Mouse (Mus musculus) hindbrain, embryonic 16.5 days (tissue): ENCODE data around the gene Cnnm2. TPM values are rescaled to one million over a fixed set of nuclear protein-coding genes. Genes with fewer than 3 reads are reported as not detected.

Experiments used
- ATAC-seq: fragments of 200-750 bp; cut with Nextera tagmentation; 2 replicates; pipeline ENCODE4 v1.8.0; 2017; ENCODE audit warnings: moderate TSS enrichment, moderate library complexity
- H3K27ac ChIP-seq: fragments of 300-500 bp; sonication (generic); 2 replicates; pipeline ENCODE4 v1.5.1; 2014; ENCODE audit warnings: low read depth, mild to moderate bottlenecking, control low read depth, low read length, moderate library complexity
- H3K27me3 ChIP-seq: fragments of 300-500 bp; sonication (generic); replicated peaks from 2 replicates; pipeline ENCODE4 v1.6.1; 2014; ENCODE audit warnings: low read length; ENCODE audit not compliant: control insufficient read depth, insufficient read depth
- H3K36me3 ChIP-seq: fragments of 300-500 bp; sonication (generic); 2 replicates; pipeline ENCODE4 v1.6.1; 2014; ENCODE audit warnings: mild to moderate bottlenecking, low read length, moderate library complexity, mixed read lengths; ENCODE audit not compliant: control insufficient read depth, insufficient read depth
- H3K4me1 ChIP-seq: fragments of 300-500 bp; sonication (generic); 2 replicates; pipeline ENCODE4 v1.6.1; 2014; ENCODE audit warnings: low read depth, low read length; ENCODE audit not compliant: control insufficient read depth, insufficient read depth
- H3K4me2 ChIP-seq: fragments of 300-500 bp; sonication (generic); 2 replicates; pipeline ENCODE4 v1.6.1; 2014; ENCODE audit warnings: mild to moderate bottlenecking, low read length, control low read depth, moderate library complexity
- H3K4me3 ChIP-seq: fragments of 300-500 bp; sonication (generic); 2 replicates; pipeline ENCODE4 v1.5.1; 2014; ENCODE audit warnings: mild to moderate bottlenecking, low read length, control low read depth, moderate library complexity
- H3K9ac ChIP-seq: fragments of 300-500 bp; sonication (generic); 2 replicates; pipeline ENCODE4 v1.6.1; 2014; ENCODE audit warnings: low read depth, mild to moderate bottlenecking, control low read depth, low read length, moderate library complexity
- H3K9me3 ChIP-seq: fragments of 300-500 bp; sonication (generic); 2 replicates; pipeline ENCODE4 v1.6.1; 2014; ENCODE audit warnings: mild to moderate bottlenecking, low read length, moderate library complexity; ENCODE audit not compliant: control insufficient read depth
- WGBS: fragments of 180-500 bp; shearing (Covaris S2); extraction: QIAGEN DNeasy Blood & Tissue Kit; methylation state at CpG from one replicate; pipeline ENCODE4 v1.1.7; 2014; 5-methylcytosine and 5-hydroxymethylcytosine counted together
- polyA plus RNA-seq: library from polyadenylated mRNA; unstranded; fragments of >200 nt; fragmentation: Nextera tagmentation; extraction: Ambion mirVana; gene quantifications from 2 replicates; pipeline ENCODE4 v1.2.1, GENCODE M21; 2015

Cnnm2 gene
- polyA plus RNA-seq, 1 experiment from 2014 or later = 6.6 TPM

GRCm38 (mm10) chr19:46904907-46905306 lies 143.5 kb downstream of the Cnnm2 start:
- Histone ChIP-seq H3K9ac (no peak overlapping the region), H3K4me2 (no peak overlapping the region), H3K4me1 (peaks cover 2% of the 10 kb centered on the region; the same call in 1 of the 2 replicates), H3K36me3 (no peaks in the 10 kb centered on the region), H3K27me3 (no peaks in the 10 kb centered on the region), H3K9me3 (no peaks in the 10 kb centered on the region), H3K27ac (no peak overlapping the region), H3K4me3 (no peak overlapping the region)
- 95% methylated on average over 1 of the region's 1 CpGs for WGBS
- ATAC-seq = no peak

- Histone ChIP-seq H3K4me2 (no peak overlapping the region), H3K36me3 (no peaks in the 10 kb centered on the region), H3K4me1 (peaks cover 2% of the 10 kb centered on the region; the same call in 1 of the 2 replicates), H3K9ac (no peak overlapping the region), H3K27me3 (no peaks in the 10 kb centered on the region), H3K27ac (no peak overlapping the region), H3K4me3 (no peak overlapping the region), H3K9me3 (no peaks in the 10 kb centered on the region)
- no peak for ATAC-seq
Measured at GRCm38 (mm10) chr19:46905383-46905782, 144.0 kb downstream of the Cnnm2 start.

- Histone ChIP-seq H3K27me3 (no peaks in the 10 kb centered on the region), H3K36me3 (no peaks in the 10 kb centered on the region), H3K4me2 (no peak overlapping the region), H3K4me3 (no peak overlapping the region), H3K9me3 (no peaks in the 10 kb centered on the region), H3K9ac (no peak overlapping the region), H3K27ac (no peak overlapping the region), H3K4me1 (peaks cover 2% of the 10 kb centered on the region; the same call in 1 of the 2 replicates)
- 89% methylated on average over 4 of the region's 4 CpGs for WGBS
- no peak for ATAC-seq
Measured at GRCm38 (mm10) chr19:46905971-46906370, 144.6 kb downstream of the Cnnm2 start.

- H3K4me1 ChIP-seq = peaks cover 2% of the 10 kb centered on the region; the same call in 1 of the 2 replicates
- H3K27me3 ChIP-seq = no peaks in the 10 kb centered on the region
- H3K27ac ChIP-seq = no peak overlapping the region; the same call in 1 of the 2 replicates
- no peak overlapping the region for H3K9ac ChIP-seq
- 83% methylated on average over 5 of the region's 5 CpGs for WGBS
- H3K36me3 ChIP-seq = no peaks in the 10 kb centered on the region
- no peaks in the 10 kb centered on the region for H3K9me3 ChIP-seq
- H3K4me3 ChIP-seq = no peak overlapping the region
- ATAC-seq = no peak
- no peak overlapping the region for H3K4me2 ChIP-seq
Measured at GRCm38 (mm10) chr19:46908207-46908606, 146.8 kb downstream of the Cnnm2 start.

- no peaks in the 10 kb centered on the region for H3K27me3 ChIP-seq
- H3K4me3 ChIP-seq = no peak overlapping the region
- no peak overlapping the region for H3K9ac ChIP-seq
- no peaks in the 10 kb centered on the region for H3K9me3 ChIP-seq
- no peaks in the 10 kb centered on the region for H3K36me3 ChIP-seq
- WGBS = 40% methylated on average over 4 of the region's 4 CpGs
- ATAC-seq = no peak
- H3K27ac ChIP-seq = no peak overlapping the region
- no peak overlapping the region for H3K4me2 ChIP-seq
- H3K4me1 ChIP-seq = peaks cover 2% of the 10 kb centered on the region; the same call in 1 of the 2 replicates
Measured at GRCm38 (mm10) chr19:46908977-46909376, 147.6 kb downstream of the Cnnm2 start.

GRCm38 (mm10) chr19:46911492-46911891 lies 150.1 kb downstream of the Cnnm2 start:
- Histone ChIP-seq H3K4me1 (peaks cover 2% of the 10 kb centered on the region; the same call in 1 of the 2 replicates), H3K27me3 (no peaks in the 10 kb centered on the region), H3K9ac (no peak overlapping the region), H3K4me2 (no peak overlapping the region), H3K9me3 (no peaks in the 10 kb centered on the region), H3K4me3 (no peak overlapping the region), H3K36me3 (no peaks in the 10 kb centered on the region), H3K27ac (no peak overlapping the region)
- no peak for ATAC-seq
- WGBS = 89% methylated on average over 3 of the region's 3 CpGs

GRCm38 (mm10) chr19:46913626-46914025 lies 152.2 kb downstream of the Cnnm2 start:
- H3K36me3 ChIP-seq = no peaks in the 10 kb centered on the region
- no peak for ATAC-seq
- WGBS = 96% methylated on average over 11 of the region's 11 CpGs
- no peak overlapping the region for H3K9ac ChIP-seq
- H3K4me2 ChIP-seq = no peak overlapping the region
- no peak overlapping the region for H3K27ac ChIP-seq
- H3K4me3 ChIP-seq = no peak overlapping the region
- H3K27me3 ChIP-seq = no peaks in the 10 kb centered on the region
- peaks cover 2% of the 10 kb centered on the region; the same call in 1 of the 2 replicates for H3K4me1 ChIP-seq
- H3K9me3 ChIP-seq = no peaks in the 10 kb centered on the region

GRCm38 (mm10) chr19:46915406-46916080 lies 154.1 kb downstream of the Cnnm2 start:
- Histone ChIP-seq H3K4me2 (no peak overlapping the region), H3K4me1 (no peaks in the 10 kb centered on the region), H3K4me3 (no peak overlapping the region), H3K36me3 (no peaks in the 10 kb centered on the region), H3K27me3 (no peaks in the 10 kb centered on the region), H3K9me3 (no peaks in the 10 kb centered on the region), H3K9ac (no peak overlapping the region), H3K27ac (no peak overlapping the region)
- no peak for ATAC-seq
- WGBS = 75% methylated on average over 9 of the region's 9 CpGs

- WGBS = 91% methylated on average over 6 of the region's 6 CpGs
- H3K9me3 ChIP-seq = no peaks in the 10 kb centered on the region
- H3K27me3 ChIP-seq = no peaks in the 10 kb centered on the region
- H3K36me3 ChIP-seq = no peaks in the 10 kb centered on the region
- H3K4me1 ChIP-seq = no peaks in the 10 kb centered on the region
- ATAC-seq = no peak
- H3K4me3 ChIP-seq = no peak overlapping the region
- no peak overlapping the region for H3K27ac ChIP-seq
- no peak overlapping the region for H3K9ac ChIP-seq
- H3K4me2 ChIP-seq = no peak overlapping the region
Measured at GRCm38 (mm10) chr19:46920571-46920970, 159.2 kb downstream of the Cnnm2 start.
